Comparison of ENCODE assay signal across 11 mouse cellular contexts in the genomic region with DNA sequence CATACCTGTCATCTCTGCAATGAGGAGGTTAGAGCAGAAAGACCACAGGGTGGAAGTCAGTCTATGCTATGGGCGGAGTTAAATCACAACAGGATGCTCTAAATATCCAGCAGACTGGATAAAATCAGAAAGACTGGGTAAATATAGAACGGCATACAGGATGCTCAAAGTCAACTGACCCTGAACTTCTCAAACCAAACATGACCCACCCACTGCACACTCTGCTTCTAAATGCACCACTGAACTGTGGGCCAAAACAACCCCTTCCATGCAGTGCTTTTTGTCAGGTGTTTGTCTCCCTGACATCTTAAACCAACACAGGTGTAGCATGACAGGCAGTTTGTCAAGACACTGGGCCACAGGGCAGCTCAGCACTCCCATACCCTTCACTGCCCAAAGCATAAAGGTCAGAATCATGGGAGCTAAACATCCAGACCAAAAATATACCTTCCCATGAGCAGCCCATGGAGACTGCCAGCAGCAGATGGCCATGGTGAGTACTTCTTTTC.
A peak's percentile ranks its signal among the peaks of the same experiment; 100 is the strongest.
DNase-seq lines count a peak whose midpoint lies in the region; ATAC-seq and TF ChIP-seq lines count a peak whose summit lies in the region.
"Had no signal": no experiment of that assay in that cellular context is flagged by ENCODE, and none has a peak within 500 bp of the region (broad histone marks: within the 10 kb centered on the region; RNA-seq: fewer than 3 reads in every experiment).

No protein-coding gene starts in this region.

- WGBS in forebrain, embryonic 12.5 days: 88% methylated on average over 2 of the region's 2 CpGs
- WGBS in forebrain, postnatal 0 days: 91% methylated on average over 2 of the region's 2 CpGs
- WGBS in liver, embryonic 15.5 days (ENCODE audit: insufficient replicate concordance): 51% methylated on average over 2 of the region's 2 CpGs

- no peak for DNase-seq in forebrain, postnatal 0 days
- no peak for DNase-seq in left cerebral cortex, adult 2 months (ENCODE audit: extremely low spot score in 1 of 2, low spot score in 2 of 2)
- DNase-seq in left cerebral cortex, postnatal 4 days: no peak
- DNase-seq in MN1 (ENCODE audit: low spot score): no peak
- DNase-seq: kidney, postnatal 25 days; lung, postnatal 10 days had no signal

- peaks cover 28% of the 10 kb centered on the region for H3K4me1 ChIP-seq in forebrain, embryonic 12.5 days
- peaks cover 23% of the 10 kb centered on the region for H3K4me1 ChIP-seq in forebrain, postnatal 0 days (ENCODE audit: insufficient read depth)
- peaks cover 82% of the 10 kb centered on the region for H3K4me1 ChIP-seq in liver, embryonic 15.5 days (replicated peaks)

- no peak for TF ChIP-seq CTCF in forebrain, postnatal 0 days (IDR thresholded peaks at IDR 0.05; ENCODE audit: low read depth)
- no peak for TF ChIP-seq CTCF in left cerebral cortex, adult 2 months (IDR thresholded peaks at IDR 0.05)

- no peaks in the 10 kb centered on the region for H3K9me3 ChIP-seq in forebrain, embryonic 12.5 days
- H3K9me3 ChIP-seq in forebrain, postnatal 0 days (ENCODE audit: low read length): no peaks in the 10 kb centered on the region
- H3K9me3 ChIP-seq in liver, embryonic 15.5 days (replicated peaks): no peaks in the 10 kb centered on the region
- H3K9me3 ChIP-seq: heart, embryonic 13.5 days had no signal

- H3K9ac ChIP-seq in forebrain, embryonic 12.5 days: no peak overlapping the region
- no peak overlapping the region for H3K9ac ChIP-seq in forebrain, postnatal 0 days
- H3K9ac ChIP-seq in liver, embryonic 15.5 days: no peak overlapping the region
- H3K9ac ChIP-seq: heart, embryonic 13.5 days had no signal

- H3K27me3 ChIP-seq in forebrain, embryonic 12.5 days: no peaks in the 10 kb centered on the region
- H3K27me3 ChIP-seq in forebrain, postnatal 0 days (ENCODE audit: insufficient read depth, low read length): no peaks in the 10 kb centered on the region
- H3K27me3 ChIP-seq in liver, embryonic 15.5 days: no peaks in the 10 kb centered on the region
- H3K27me3 ChIP-seq: heart, embryonic 13.5 days had no signal

- no peak for ATAC-seq in forebrain, embryonic 12.5 days (ENCODE audit: low FRiP score)
- ATAC-seq in forebrain, postnatal 0 days: no peak
- peak; percentile 69 for ATAC-seq in activated CD4-positive, CD25-positive, alpha-beta regulatory T cell, adult 4 months
- ATAC-seq in liver, embryonic 15.5 days (ENCODE audit: insufficient read depth): 0 out of 2 replicates have a peak, but pooled peaks have one; percentile 21
- no peak for ATAC-seq in frontal cortex, adult (ENCODE audit: low TSS enrichment)

- H3K4me3 ChIP-seq in forebrain, embryonic 12.5 days (replicated peaks): no peak overlapping the region
- H3K4me3 ChIP-seq in forebrain, postnatal 0 days (ENCODE audit: low read depth, low read length): no peak overlapping the region
- no peak overlapping the region for H3K4me3 ChIP-seq in left cerebral cortex, adult 2 months
- no peak overlapping the region for H3K4me3 ChIP-seq in liver, embryonic 15.5 days (replicated peaks)
- H3K4me3 ChIP-seq: heart, embryonic 13.5 days had no signal

- H3K36me3 ChIP-seq in forebrain, embryonic 12.5 days (replicated peaks): no peaks in the 10 kb centered on the region
- H3K36me3 ChIP-seq in forebrain, postnatal 0 days (ENCODE audit: insufficient read depth): no peaks in the 10 kb centered on the region
- H3K36me3 ChIP-seq in liver, embryonic 15.5 days (replicated peaks): no peaks in the 10 kb centered on the region; the same call in 1 of the 2 replicates
- H3K36me3 ChIP-seq: heart, embryonic 13.5 days had no signal

- H3K4me2 ChIP-seq in forebrain, embryonic 12.5 days: no peak overlapping the region
- H3K4me2 ChIP-seq in forebrain, postnatal 0 days (ENCODE audit: low read depth): no peak overlapping the region
- H3K4me2 ChIP-seq in liver, embryonic 15.5 days: no peak overlapping the region
- H3K4me2 ChIP-seq: heart, embryonic 13.5 days had no signal

- H3K27ac ChIP-seq in forebrain, embryonic 12.5 days: 0 out of 2 replicates have a peak overlapping the region, but pooled peaks have one; percentile 61
- H3K27ac ChIP-seq in forebrain, postnatal 0 days (ENCODE audit: low read depth, low read length): no peak overlapping the region
- H3K27ac ChIP-seq in left cerebral cortex, adult 2 months: peak overlapping the region; percentile 48; the same call in 1 of the 2 replicates
- no peak overlapping the region for H3K27ac ChIP-seq in liver, embryonic 15.5 days (replicated peaks)
- H3K27ac ChIP-seq: heart, embryonic 13.5 days had no signal

- intact Hi-C loops in left cerebral cortex, adult 2 months (cut with DNase I): no loop called here
- intact Hi-C loops in left cerebral cortex, postnatal 4 days (cut with DNase I): no loop called here

Comparison
In these comparisons a context has a peak if more than half of its experiments do, and no peak if none do; other contexts are left out.
1. H3K27ac ChIP-seq: peak in forebrain, embryonic 12.5 days (single experiment) and left cerebral cortex, adult 2 months (single experiment); none in forebrain, postnatal 0 days (single experiment) and liver, embryonic 15.5 days (single experiment).
2. ATAC-seq: peak in activated CD4-positive, CD25-positive, alpha-beta regulatory T cell, adult 4 months (single experiment) and liver, embryonic 15.5 days (single experiment); none in forebrain, embryonic 12.5 days (single experiment), forebrain, postnatal 0 days (single experiment) and frontal cortex, adult (single experiment).